Mouse (Mus musculus) midbrain, postnatal 0 days (tissue): ENCODE measurements at regions not wholly inside any gene's neighbourhood (a gene's known extent, or its start where the extent isn't known, plus 50 kb on each side); places are given as distances from the start of the nearest gene placed in this dataset.

Source experiments
- ATAC-seq: fragments of 200-750 bp; cut with Nextera tagmentation; 2 replicates; pipeline ENCODE4 v1.8.0; 2017; ENCODE audit warnings: moderate number of reproducible peaks, mild to moderate bottlenecking, moderate TSS enrichment, moderate library complexity; ENCODE audit not compliant: low FRiP score
- DNase-seq: peaks from one replicate; pipeline ENCODE4 v3.0.0-alpha.2; 2015; ENCODE audit warnings: low spot score
- H3K27ac ChIP-seq: fragments of 300-500 bp; sonication (generic); 2 replicates; pipeline ENCODE4 v1.5.1; 2014; ENCODE audit warnings: low read depth, mild to moderate bottlenecking, low read length, mixed read lengths
- H3K27me3 ChIP-seq: fragments of 300-500 bp; sonication (generic); 2 replicates; pipeline ENCODE4 v1.6.1; 2014; ENCODE audit warnings: low read length, control low read depth, mixed read lengths; ENCODE audit not compliant: insufficient read depth
- H3K36me3 ChIP-seq: fragments of 300-500 bp; sonication (generic); 2 replicates; pipeline ENCODE4 v1.6.1; 2014; ENCODE audit warnings: low read length, control low read depth, mixed read lengths; ENCODE audit not compliant: insufficient read depth
- H3K4me1 ChIP-seq: fragments of 300-500 bp; sonication (generic); 2 replicates; pipeline ENCODE4 v1.6.1; 2014; ENCODE audit warnings: mild to moderate bottlenecking, control low read depth, antibody characterized with exemption, low read length, mixed read lengths; ENCODE audit not compliant: insufficient read depth
- H3K4me2 ChIP-seq: fragments of 300-500 bp; sonication (generic); 2 replicates; pipeline ENCODE4 v1.6.1; 2014; ENCODE audit warnings: low read depth, mild to moderate bottlenecking, low read length, mixed read lengths; ENCODE audit not compliant: poor library complexity, severe bottlenecking
- H3K4me3 ChIP-seq: fragments of 300-500 bp; sonication (generic); 2 replicates; pipeline ENCODE4 v1.5.1; 2014; ENCODE audit warnings: low read depth, mild to moderate bottlenecking, low read length, moderate library complexity
- H3K9ac ChIP-seq: fragments of 300-500 bp; sonication (generic); replicated peaks from 2 replicates; pipeline ENCODE4 v1.6.1; 2014; ENCODE audit warnings: mild to moderate bottlenecking, low read length, moderate library complexity, mixed read lengths; ENCODE audit not compliant: poor library complexity, severe bottlenecking
- H3K9me3 ChIP-seq: fragments of 300-500 bp; sonication (generic); 2 replicates; pipeline ENCODE4 v1.6.1; 2016; ENCODE audit warnings: low read length, control low read depth
- CTCF ChIP-seq: IDR thresholded peaks from 2 replicates; pipeline ENCODE4 v1.5.1; 2016; ENCODE audit warnings: antibody characterized with exemption, mild to moderate bottlenecking
- WGBS: fragments of 180-500 bp; shearing (Covaris S2); extraction: QIAGEN DNeasy Blood & Tissue Kit; methylation state at CpG from one replicate; pipeline ENCODE4 v1.1.7; 2014; 5-methylcytosine and 5-hydroxymethylcytosine counted together

GRCm38 (mm10) chr19:60015614-60016300 is 72.3 kb upstream of the Rab11fip2 start:
- Histone ChIP-seq H3K27ac (no peak overlapping the region), H3K36me3 (no peaks in the 10 kb centered on the region), H3K9ac (no peak overlapping the region), H3K9me3 (no peaks in the 10 kb centered on the region), H3K4me1 (no peaks in the 10 kb centered on the region), H3K27me3 (no peaks in the 10 kb centered on the region), H3K4me3 (no peak overlapping the region), H3K4me2 (no peak overlapping the region)
- 39% methylated on average over 12 of the region's 12 CpGs for WGBS
- no peak for TF ChIP-seq CTCF
- ATAC-seq (no peak), DNase-seq (peak; percentile 20)

GRCm38 (mm10) chr19:59995557-59995956 is 52.1 kb upstream of the Rab11fip2 start:
- no peak overlapping the region for H3K4me2 ChIP-seq
- no peak overlapping the region for H3K9ac ChIP-seq
- DNase-seq (no peak), ATAC-seq (no peak)
- WGBS = 86% methylated on average over 1 of the region's 1 CpGs
- TF ChIP-seq CTCF = no peak
- H3K4me3 ChIP-seq = no peak overlapping the region
- no peak overlapping the region for H3K27ac ChIP-seq
- no peaks in the 10 kb centered on the region for H3K36me3 ChIP-seq
- H3K4me1 ChIP-seq = no peaks in the 10 kb centered on the region
- H3K9me3 ChIP-seq = no peaks in the 10 kb centered on the region
- H3K27me3 ChIP-seq = no peaks in the 10 kb centered on the region
